Mouse (Mus musculus): ENCODE results near the gene Irf1.
A peak's percentile ranks its signal among the peaks of the same experiment; 100 is the strongest.

Gene Irf1

DNA sequence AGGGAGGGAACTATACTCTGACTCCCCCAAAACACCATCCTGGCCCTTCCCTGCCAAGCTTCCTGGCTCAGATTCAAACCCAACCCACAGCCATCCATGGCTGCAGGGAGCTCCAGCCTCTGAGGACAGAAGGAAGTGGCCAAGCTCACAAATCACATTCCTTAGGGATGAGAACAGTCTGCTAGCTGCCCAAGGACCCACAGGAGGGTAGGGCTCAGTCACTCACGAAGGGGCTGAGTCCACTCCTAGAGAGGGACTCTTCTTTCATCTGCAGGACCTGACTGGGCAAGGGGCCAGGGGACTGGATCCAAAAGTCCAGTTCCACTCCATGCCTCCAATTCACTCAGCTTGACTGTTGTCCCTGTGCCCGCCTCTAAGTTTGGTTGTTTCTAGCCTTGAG, 8.0 kb upstream of the Irf1 start:
- peak in 1 of 2 experiments; percentile 18 for DNase-seq

DNA sequence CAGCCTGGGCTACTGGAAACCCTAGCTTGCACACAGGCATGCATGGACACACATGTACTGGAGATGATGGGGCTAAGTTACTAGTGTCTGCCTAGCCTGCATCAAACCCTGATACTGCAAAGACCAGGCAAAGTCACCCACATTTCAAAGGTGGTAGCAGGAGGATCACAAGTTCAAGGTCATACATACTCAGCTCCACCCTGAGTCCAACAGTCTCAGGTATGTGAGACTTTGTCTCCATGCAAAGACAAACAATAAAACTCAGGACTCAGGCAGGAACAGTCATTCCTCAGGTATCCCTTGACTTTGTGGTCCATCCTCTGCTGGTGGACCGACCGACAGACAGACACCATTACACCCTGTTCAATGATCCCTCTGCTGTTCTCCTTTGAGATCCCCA, 7.4 kb upstream of the Irf1 start:
- no peak for DNase-seq

DNA sequence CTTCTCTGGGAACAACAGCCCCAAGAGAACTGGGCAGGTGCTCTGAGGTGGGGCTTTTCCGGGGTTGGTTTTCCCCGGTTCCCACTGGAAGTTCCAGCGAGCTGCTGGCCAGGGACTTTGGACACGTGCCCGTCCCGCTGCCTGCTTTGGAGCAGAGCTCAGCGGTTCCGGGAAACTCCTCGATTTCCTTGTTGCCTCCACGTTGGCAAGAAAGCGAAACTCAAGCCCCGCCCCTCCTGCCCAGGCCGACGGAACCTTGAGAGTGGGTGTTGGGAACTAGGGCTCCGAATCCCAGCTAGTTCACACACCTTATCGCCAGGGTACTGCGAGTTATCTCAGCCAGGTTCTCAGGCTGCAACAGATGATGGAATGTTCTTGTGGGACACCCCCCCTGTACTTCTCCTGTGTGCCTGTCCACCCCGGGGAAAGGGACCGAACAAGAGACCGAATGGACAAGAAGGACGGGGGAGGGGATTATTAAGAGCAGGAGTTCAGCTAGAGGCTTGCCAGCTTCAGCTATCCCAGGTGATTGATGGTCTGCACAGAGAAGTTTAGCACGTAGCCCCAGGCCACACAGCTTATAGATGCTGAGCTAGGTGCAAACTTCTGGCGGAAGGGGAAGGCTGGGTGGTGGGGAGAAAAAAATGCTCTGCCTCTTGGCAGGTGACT, 6.9 kb upstream of the Irf1 start:
- DNase-seq: peak; percentile 64 to 76

DNA sequence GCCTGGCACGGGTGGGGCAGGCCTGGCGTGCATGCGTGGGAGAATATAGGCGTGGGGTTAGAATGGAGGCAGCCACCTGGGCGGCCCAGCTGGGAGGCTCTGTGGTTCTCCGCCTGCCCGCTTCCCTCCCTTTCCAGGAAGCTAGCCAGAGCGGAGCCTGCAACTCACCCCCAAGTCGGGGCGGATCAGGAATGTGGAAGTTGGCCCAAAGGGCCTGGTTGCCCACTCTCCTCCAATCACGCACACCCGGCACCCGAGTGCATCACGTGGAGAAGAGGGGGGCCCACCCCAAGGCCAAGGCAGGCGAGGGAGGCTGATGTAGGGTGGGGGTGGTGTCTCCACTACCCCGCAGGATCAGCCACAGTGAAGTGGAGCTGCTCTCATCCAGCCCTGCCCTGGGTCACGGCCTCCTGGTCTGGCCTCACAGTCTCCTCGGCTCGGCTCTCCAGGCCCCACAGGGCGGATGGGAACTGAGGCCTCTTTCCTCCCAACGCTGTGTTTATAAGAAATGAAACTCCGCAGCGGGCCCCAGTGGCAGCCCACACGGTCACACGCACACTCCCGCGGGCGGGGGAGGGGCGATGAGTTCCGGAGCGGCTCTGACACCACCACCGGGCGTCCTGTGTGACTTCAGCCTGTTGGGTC, 6.2 kb upstream of the Irf1 start:
- DNase-seq: peak; percentile 91 to 96

DNA sequence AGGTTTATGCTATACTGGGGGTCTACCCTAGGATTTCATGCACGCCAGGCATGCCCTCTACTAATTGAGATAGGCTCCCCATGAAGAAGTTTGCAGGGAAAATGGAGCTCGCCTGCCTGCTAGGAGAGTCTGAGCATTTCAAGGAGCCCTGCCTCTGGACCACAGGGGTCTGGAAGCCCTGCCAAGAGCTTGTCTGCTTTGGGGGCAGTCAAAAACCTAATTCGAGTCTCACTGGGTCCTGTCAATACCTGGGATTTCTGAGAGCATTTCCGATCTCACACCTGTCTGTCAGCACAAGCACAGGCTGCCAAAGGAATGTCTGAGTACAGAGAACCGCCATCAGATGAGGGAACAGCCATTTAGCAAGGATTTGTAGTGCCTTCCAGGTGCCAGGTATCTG, 5.2 kb upstream of the Irf1 start:
- DNase-seq: no peak

DNA sequence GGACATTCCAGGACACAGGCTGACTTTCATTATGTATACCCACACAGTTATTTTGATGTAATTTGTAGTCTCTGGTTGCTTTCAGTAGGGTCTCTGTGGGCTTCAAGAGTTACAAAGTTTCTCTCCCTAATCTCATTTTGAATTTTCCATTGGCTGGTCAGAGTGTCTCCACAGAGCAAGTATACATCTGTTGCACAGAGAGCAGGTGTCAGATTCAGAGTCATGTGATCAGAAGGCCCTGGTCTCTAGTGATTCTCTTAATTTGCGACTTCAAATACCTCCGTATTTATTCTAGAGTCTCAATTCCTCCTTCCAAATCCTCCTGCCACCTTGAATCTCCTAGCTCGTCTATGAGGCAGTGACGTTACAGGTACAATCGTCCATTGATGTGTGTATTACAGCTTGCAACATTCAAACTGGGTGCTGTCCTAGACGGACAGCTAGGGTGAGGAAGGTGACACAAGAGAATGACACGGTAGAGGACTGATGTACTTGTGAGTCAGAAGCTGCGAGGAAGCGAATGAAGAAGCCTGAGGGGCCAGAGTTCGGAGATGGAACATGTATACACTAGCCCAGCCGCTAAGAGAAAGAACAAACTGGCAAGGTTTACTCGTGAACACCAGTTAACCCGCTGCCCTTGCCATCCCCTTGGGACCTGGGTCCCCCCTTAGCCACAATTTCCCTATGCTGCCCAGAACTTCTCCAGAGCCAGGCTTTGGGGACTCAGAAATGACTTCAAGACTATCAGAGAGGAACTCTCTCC, 1.2 kb upstream of the Irf1 start:
- DNase-seq: no peak

DNA sequence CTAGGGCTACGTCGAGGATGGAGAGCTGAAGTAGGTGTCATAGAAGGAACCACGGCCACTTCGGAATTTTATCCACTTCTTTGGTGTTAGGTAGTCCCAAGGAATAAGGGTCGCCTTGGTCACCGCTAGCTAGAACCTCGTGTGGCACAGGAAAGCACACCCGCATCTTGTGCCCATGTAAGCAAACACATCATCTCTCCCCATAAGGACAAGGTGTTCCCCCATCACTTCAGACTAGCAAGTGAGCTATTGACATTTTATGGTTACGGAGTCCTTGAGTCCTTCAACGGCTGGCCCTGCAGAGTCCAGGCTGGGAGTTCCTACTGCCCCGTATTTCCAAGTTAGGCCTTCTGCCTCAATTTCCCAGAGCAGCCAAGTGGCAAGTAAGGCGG, 633 bp upstream of the Irf1 start:
- no peak for DNase-seq

DNA sequence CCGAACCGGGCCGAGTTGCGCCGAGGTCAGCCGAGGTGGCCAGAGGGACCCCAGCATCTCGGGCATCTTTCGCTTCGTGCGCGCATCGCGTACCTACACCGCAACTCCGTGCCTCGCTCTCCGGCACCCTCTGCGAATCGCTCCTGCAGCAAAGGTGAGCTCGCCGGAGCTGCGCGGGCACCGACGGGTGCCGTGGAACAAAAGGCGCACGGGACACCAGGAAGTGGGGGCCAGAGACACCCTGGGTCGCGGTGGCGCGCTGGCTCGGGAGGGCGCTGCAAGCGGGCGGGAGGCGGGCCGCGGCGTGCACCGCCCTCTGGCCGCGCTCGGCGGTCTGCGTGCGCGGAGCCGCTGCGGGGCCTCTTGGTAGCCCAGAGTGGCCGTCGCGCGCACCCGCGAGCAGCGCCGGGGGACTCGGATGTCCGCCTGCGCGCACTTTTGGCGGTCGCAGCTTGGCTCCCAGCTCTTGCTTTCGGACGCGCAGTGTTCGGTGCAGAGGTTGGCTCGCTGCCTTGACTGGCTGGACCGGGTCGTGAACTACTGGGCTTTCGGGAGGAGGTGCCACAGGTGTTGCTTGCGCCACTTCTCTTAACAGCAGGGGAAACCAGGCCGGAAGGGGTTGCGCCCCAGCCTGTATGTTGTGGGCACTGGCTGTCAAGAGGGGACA, 444 bp downstream of the Irf1 start:
- peak; percentile 74 to 78 for DNase-seq

DNA sequence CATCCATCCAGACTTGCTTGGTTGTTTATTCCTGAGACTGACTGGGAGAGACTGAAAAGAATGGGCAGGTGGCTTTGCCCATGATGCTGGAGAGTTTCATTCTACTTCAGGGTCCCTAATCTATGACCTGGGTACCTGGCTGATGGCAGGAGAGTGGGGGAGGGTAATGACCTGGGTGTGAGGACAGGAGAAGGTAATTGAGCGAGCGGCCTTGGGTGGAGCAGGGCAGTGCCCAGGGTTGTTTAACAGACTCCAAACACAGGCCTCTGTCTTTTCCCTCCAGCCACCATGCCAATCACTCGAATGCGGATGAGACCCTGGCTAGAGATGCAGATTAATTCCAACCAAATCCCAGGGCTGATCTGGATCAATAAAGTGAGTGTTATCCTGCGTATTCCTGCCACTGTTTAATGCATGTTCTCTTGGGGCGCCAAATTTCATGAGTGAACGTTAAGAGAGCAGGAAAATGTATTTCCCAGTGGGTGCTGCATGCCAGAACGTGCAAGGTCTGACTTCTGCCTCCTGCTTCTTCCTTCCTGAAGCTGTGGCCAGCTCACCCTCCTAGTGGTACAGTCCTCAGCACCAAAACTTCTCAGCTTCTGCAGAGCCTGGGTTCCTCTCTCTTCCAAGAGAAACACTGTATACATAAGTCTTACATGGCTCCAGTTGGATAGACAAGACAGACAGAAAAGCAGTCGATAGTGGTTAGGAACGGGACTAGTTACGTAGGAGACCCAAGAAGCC, 1.4 kb downstream of the Irf1 start:
- no peak for DNase-seq

DNA sequence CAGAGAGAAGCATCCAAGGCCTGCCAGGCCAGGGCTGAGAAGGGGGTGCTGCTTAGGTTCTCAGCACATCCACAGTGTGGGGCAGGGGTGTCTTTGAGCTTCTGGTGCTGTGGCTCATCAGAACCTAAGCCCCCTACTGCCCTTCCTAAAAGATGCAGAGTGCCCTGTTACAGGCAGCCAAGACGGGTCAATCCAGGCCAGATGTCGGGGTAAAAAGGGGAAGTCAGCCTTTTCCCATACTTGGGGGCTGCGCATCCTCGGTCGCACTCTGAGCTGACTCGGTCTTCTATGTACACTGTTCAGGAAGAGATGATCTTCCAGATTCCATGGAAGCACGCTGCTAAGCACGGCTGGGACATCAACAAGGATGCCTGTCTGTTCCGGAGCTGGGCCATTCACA, 2.7 kb downstream of the Irf1 start:
- DNase-seq: no peak

DNA sequence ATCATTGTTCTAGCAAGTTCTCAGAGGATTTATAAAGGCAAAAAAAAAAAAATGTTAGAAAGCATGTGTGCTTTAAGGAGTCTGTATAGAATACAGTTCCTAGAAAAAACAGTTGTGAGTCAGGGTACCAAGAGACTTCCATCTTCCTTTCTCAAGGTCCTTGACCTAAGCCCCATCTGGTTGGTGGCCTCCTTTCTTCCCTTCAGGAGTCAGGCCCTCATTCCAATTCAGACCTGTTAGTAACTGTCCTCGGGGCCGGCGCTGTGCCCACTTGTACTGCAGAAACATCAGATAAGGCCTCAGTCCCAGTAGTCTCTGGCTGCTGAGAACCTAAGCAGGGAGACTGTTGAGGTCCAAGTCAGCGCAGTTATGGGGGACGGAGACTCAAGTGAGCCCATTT, 3.3 kb downstream of the Irf1 start, which contains the start of gene Gm17334:
TSS of gene Gm17334 (minus strand) at position 101 of the 400 bp plus-strand sequence.
- no peak for DNase-seq

DNA sequence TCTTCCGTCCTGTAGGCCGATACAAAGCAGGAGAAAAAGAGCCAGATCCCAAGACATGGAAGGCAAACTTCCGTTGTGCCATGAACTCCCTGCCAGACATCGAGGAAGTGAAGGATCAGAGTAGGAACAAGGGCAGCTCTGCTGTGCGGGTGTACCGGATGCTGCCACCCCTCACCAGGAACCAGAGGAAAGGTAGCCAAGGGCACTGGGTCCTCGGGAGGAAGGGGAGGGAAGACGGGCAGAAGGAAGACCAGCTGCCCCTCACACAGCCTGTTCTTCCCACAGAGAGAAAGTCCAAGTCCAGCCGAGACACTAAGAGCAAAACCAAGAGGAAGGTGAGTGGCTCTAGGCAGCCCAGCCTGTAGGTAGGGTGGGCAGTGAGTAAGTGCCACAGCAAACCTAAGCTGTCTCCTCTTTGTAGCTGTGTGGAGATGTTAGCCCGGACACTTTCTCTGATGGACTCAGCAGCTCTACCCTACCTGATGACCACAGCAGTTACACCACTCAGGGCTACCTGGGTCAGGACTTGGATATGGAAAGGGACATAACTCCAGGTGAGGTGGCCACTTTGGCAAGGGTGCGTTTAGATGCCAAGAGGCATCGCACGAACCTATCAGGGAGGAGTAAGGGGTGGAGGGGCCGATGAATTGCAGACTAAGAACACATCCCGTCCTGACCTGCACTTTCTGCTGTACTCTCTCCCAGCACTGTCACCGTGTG, 4.0 kb downstream of the Irf1 start:
- DNase-seq: no peak

DNA sequence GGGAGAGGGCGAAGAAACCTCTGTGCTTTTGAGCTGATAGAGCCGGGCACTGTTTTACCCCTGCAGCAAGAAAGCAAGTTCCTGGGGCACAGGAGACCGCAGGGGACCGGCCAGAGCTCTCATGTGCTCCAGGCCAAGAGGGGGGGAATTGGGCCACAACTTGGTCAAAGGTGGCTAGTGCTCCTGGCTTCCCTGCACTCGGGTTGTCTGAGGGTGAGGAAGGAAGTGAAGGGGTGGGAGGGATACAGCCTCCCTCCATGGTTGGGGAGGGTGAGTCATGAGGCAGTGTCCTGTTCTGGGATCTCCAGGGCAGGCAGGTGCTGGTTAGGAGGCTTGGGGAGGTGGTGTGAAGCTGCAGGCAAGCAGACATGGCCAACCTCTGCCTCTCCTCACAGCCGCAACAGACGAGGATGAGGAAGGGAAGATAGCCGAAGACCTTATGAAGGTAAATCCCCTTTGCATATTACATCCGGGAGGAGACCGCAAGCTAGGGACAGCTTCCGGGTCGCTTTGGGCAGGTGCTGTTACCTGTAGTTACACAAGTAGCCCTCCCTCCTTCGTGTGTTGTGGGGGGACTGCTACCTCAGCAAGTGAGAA, 4.9 kb downstream of the Irf1 start:
- DNase-seq: no peak

DNA sequence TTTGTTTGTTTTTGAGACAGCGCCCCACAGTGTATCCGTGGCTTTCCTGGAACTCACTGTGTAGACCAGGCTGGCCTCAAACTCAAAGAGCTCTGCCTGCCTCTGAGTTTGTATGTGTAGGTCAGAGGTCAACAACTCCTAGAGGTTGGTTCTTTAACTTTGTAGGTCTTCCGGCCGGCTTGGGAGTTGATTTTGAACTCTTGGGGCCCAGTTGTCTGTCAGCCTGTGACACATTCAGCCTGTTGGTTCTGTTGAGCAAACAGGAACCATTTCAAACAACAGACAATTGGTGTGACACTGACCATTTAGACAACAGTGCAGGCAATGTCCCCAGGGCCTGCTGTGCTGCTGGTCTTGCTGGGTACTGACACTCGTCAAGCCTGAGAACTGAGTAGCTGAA, 7.9 kb downstream of the Irf1 start:
- DNase-seq: no peak

DNA sequence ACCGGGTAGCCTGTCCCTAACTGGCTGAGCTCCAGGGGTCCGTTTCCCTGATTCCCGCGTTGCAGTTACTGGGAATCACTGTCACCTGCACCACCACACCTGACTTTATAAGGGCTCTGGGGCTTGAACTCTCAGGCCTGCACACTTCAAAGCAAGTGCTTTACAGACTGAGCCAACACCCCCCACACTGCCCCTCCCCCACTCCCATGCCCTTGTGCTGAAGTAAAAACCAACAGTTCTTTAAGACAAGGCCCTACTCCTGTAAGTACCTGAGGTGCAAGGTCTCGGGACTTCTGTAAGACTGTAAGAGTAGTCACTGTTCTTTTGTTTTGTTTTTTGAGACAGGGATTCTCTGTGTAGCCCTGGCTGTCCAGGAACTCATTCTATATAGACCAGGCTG, 8.6 kb downstream of the Irf1 start:
- DNase-seq: no peak

DNA sequence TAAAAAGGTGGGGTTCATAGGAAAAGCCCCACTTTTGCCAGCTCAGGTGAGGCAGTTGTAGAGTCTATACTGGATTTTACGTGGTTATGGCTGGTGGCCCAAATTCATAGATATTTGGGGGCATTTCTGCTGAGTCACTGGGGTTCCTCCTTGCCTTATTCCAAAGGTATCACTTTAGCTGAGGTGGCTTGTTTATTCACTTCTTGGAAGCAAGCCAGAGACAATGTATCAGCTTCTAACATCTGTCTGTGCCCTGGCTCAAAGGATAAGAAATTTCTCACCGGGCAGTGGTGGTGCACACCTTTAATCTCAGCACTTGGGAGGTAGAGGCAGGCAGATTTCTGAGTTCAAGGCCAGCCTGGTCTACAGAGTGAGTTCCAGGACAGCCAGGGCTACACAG, 10.0 kb downstream of the Irf1 start:
- no peak for DNase-seq

DNA sequence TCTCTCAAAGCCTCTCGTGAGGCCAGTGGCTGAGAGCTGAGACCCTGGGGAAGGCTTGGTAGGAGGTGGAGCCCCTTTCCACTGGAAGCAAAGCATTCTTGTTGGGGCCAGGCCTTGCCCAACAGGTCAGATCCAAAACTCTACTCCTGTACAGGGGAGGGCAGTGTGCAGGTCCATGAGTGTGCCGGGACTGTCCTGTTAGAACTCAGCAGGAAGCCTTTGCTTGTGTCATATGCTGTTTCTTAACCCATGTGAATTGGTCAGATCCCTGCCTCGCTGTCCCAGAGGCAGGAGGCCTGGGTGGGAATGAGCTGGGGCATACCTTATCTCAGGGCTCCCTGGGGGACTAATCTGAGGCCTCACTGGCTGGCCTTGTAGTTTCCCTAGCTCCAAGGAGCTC, 10.4 kb downstream of the Irf1 start:
- DNase-seq: no peak

DNA sequence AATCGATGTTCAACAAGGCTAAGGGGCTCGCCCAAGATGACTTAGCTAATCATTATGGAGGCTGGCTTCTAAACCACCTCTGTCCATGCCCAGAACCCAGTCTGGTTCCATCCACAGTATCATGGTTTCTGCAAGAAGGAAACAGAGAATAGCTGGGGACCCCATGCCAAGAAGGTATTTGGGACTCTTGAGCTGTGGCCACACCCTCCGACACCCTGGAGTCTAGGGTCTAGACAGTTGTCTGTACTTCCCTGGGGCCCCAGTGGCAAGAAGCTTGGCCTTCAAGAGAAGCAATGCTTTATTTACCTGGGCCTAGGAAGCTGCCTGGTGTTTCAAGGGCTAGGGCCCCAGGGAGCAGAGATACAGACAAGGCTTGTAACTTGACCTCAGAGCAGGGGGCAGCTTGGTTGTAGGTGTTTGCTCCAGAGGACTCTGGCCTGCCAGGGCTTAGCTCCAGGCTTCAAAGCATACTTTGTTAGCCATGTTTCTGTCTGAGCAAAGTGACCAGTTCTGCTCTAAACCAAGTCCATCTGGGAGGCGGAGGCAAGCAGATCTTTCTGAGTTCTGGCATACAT, 11.5 kb downstream of the Irf1 start:
- no peak for DNase-seq

DNA sequence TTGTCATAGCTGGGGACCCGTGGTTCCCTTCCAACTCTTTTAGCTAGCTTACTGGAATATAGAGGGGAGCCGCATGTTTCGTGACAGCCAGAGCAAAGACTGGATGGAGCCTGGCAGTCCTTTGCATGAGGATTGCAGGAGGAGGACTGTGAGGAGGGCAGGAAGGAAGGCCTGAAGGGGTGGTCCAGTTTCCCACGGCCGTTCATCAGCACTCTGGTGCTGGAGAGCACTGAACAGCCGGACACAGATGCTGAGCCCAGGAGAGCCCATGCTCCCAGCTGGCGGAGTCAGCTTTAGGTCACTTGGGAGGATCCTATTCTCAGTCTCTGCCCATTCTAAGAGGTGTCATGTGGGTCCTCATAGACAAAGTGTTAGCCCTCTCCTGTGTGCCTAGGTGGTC, 12.2 kb downstream of the Irf1 start:
- DNase-seq: no peak

DNA sequence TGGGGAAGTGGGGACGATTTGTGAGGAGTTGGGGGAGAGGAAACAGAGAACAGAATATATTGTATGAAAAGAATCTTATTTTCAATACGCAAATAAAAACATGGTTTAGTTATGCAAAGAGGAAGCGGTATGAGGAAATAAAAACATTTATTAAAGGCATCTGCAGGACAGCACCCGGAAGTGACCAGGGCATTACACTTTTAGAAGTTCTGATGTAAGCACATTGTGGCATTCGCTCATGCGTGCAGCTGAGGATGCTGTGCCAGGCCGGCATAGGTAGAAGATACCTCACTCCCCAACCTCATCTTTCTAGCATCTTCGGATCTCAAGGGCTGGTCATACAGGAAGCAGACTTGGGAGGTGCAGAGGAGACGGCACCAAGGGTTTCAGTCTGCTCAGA, 13.5 kb downstream of the Irf1 start:
- no peak for DNase-seq

DNA sequence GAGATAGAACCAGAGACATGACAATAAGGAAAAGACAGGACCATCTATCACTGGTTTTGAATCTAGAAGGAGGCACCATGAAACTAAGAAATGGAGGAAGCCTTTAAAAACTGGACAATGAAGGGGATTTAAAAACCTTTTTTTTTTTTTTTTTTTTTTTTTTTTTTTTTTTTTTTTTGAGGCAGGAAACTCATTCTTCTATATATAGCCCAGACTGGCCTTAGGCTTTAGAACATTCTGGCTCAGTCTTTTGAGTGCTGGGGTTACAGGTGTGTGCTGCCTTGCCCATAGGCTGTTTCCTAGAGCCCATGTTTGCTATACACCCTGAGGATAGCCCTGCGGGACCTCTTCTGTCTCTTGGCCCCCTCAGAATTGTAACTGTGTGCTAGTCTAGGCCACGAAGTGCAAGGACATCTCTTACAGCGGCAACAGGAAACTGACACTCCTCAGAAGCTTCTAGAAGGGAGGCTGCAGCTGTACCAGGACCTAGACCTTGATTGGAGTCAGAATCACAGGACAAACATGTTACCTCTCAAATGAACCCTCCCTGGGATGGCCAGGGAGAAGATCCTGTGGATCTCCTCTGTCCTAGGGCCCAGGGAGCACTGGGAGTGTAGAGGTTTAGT, 15.6 kb downstream of the Irf1 start:
- no peak for DNase-seq

Measured in spleen, adult 18-20 months (tissue).